Mouse (Mus musculus) naive thymus-derived CD4-positive, alpha-beta T cell, adult 5 months (primary cell): ENCODE measurements around the gene Agpat3. TPM values are rescaled to one million over a fixed set of nuclear protein-coding genes. Genes with fewer than 3 reads are reported as not detected.

Experiments
- polyA plus RNA-seq: library from polyadenylated mRNA; unstranded; fragments of 100-300 nt; shearing (Covaris generic); gene quantifications from one replicate; pipeline ENCODE4 v1.2.1, GENCODE M21; 2017

Agpat3 gene
- 126 TPM for polyA plus RNA-seq

DNA sequence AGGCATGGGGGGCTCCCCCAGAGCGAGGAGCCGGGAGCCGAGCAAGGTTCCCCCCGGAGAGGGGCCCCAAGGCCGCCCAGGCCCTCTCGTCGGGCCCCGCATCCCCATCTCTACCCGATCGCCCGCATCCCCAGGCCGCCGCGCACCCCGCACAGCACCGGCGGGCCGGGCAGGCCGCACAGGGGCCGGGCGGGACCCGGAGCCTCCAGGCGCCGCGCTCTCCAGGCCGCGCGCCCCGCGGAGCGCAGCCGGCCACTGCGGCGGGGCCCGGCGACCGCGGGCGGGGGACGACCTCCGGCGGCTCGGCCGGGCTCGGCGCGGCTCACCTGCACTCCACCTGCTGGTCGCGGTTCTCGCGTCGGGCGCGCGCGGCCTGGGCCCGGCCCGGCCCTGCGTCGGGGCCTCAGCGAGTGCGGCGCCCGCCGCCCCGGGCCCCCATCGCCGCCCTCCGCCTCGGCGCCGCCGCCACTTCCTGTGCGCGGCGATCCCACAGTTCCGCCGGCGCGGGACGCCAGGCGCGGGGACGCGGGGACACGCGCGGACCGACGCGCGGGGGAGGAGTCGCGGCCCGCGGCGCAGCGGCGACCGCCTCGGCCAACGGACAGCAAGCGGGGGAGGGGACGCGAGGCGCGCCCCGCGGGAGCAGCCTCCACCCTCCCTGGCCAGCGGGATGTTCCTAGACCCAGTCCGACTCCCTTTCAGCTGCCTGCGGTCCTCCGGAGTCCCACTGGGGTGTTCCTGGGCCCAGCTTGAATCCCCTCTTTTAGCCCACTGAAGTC lies at the start of gene Agpat3:
Gene Agpat3 (minus strand): TSS at position 603 of the 779 bp plus-strand sequence.

GRCm38 (mm10) chr10:78244438-78245224 lies 107.7 kb downstream of the Agpat3 start, which contains the start of gene Trappc10:
Trappc10 (minus strand) TSS chr10:78244641.

Other genes starting within 250 kb of the Agpat3 start
- 37.6 TPM for gene D10Jhu81e, start 182.7 kb downstream of the Agpat3 start, polyA plus RNA-seq
- gene Pwp2, start 167.3 kb downstream of the Agpat3 start, polyA plus RNA-seq, result 29.7 TPM
- 41.3 TPM for gene Trappc10, start 107.8 kb downstream of the Agpat3 start, polyA plus RNA-seq
- 357 TPM for gene Rrp1, start 60.6 kb upstream of the Agpat3 start, polyA plus RNA-seq
- gene Cstb, start 73.2 kb upstream of the Agpat3 start, polyA plus RNA-seq, result 64.8 TPM
- gene Pdxk, start 112.5 kb upstream of the Agpat3 start, polyA plus RNA-seq, result 16.5 TPM
- gene Olfr1358, start 164.9 kb upstream of the Agpat3 start, polyA plus RNA-seq, result not detected
- gene Ilvbl, start 221.9 kb upstream of the Agpat3 start, polyA plus RNA-seq, result 63.5 TPM
- gene Syde1, start 239.5 kb upstream of the Agpat3 start, polyA plus RNA-seq, result 0.31 TPM